8 mouse cellular contexts compared by ENCODE assay signal in the genomic region with DNA sequence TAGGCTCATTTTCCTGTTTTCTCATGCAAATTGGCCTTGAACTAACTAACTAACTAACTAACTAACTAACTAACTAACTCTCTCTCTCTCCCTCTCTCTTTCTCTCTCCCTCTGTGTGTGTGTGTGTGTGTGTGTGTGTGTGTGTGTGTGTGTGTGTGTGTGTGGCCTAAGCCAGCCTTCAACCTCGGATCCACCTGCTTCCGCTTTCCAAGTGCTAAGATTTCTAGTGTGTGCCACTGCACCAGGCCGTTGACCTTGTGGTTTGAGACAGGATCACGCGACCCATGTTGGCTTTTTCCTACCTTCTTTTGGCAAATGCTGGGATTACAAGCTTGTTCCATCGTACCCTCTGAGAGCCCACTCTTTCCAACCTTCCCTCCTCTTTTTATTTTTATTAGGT. TPM values are rescaled to one million over a fixed set of nuclear protein-coding genes. Genes with fewer than 3 reads are reported as not detected.
A peak's percentile ranks its signal among the peaks of the same experiment; 100 is the strongest.
DNase-seq lines count a peak whose midpoint lies in the region; ATAC-seq and TF ChIP-seq lines count a peak whose summit lies in the region.

No protein-coding gene starts in this region.

- peaks cover 20% of the 10 kb centered on the region for H3K79me2 ChIP-seq in C2C12 (ENCODE audit: control insufficient read depth, insufficient read depth)

- WGBS in forebrain, embryonic 10.5 days: 58% methylated on average over 6 of the region's 6 CpGs
- 48% methylated on average over 6 of the region's 6 CpGs for WGBS in forebrain, embryonic 14.5 days
- WGBS in heart, embryonic 14.5 days: 54% methylated on average over 6 of the region's 6 CpGs
- 44% methylated on average over 6 of the region's 6 CpGs for WGBS in kidney, embryonic 14.5 days

- H3K4me2 ChIP-seq in forebrain, embryonic 14.5 days (ENCODE audit: low read length): no peak overlapping the region
- H3K4me2 ChIP-seq in heart, embryonic 14.5 days (ENCODE audit: low read length): peak overlapping the region; percentile 89
- H3K4me2 ChIP-seq in kidney, embryonic 14.5 days (replicated peaks; ENCODE audit: low read depth, low read length): no peak overlapping the region

- ATAC-seq in forebrain, embryonic 14.5 days: no peak
- no peak for ATAC-seq in heart, embryonic 14.5 days (ENCODE audit: insufficient number of reproducible peaks, insufficient read depth, low FRiP score, low read depth)
- ATAC-seq in kidney, embryonic 14.5 days (ENCODE audit: low FRiP score, low TSS enrichment): no peak

- H3K4me1 ChIP-seq in forebrain, embryonic 10.5 days: peaks cover 32% of the 10 kb centered on the region
- H3K4me1 ChIP-seq in forebrain, embryonic 14.5 days (ENCODE audit: control insufficient read depth, insufficient read depth, low read length): no peaks in the 10 kb centered on the region
- peaks cover 4 to 14% of the 10 kb centered on the region in 2 experiments; a peak in 3 of 4 replicates for H3K4me1 ChIP-seq in heart, embryonic 14.5 days (ENCODE audit: control insufficient read depth in 2 of 2, insufficient read depth in 2 of 2, low read length in 2 of 2)
- 0 out of 2 replicates have a peak, but pooled peaks cover 16% of the 10 kb centered on the region for H3K4me1 ChIP-seq in kidney, embryonic 14.5 days (ENCODE audit: control insufficient read depth, insufficient read depth, low read length)

- H3K4me3 ChIP-seq in forebrain, embryonic 10.5 days: peak overlapping the region; percentile 62; the same call in 1 of the 2 replicates
- H3K4me3 ChIP-seq in forebrain, embryonic 14.5 days (ENCODE audit: low read depth, low read length): no peak overlapping the region
- H3K4me3 ChIP-seq in C2C12 (ENCODE audit: insufficient read depth, poor library complexity, severe bottlenecking): no peak overlapping the region
- no peak overlapping the region for H3K4me3 ChIP-seq in heart, embryonic 14.5 days (ENCODE audit: control insufficient read depth in 1 of 2, insufficient read depth in 1 of 2, low read depth in 1 of 2, low read length in 2 of 2)
- no peak overlapping the region for H3K4me3 ChIP-seq in kidney, embryonic 14.5 days (ENCODE audit: low read length)

- H3K9ac ChIP-seq in forebrain, embryonic 14.5 days (ENCODE audit: low read length): no peak overlapping the region
- no peak overlapping the region for H3K9ac ChIP-seq in heart, embryonic 14.5 days (ENCODE audit: low read length)
- H3K9ac ChIP-seq in kidney, embryonic 14.5 days (ENCODE audit: low read depth, low read length): no peak overlapping the region

- no peaks in the 10 kb centered on the region for H3K36me3 ChIP-seq in forebrain, embryonic 10.5 days (replicated peaks)
- no peaks in the 10 kb centered on the region for H3K36me3 ChIP-seq in forebrain, embryonic 14.5 days (ENCODE audit: control insufficient read depth, insufficient read depth, low read length)
- peaks cover 22% of the 10 kb centered on the region for H3K36me3 ChIP-seq in C2C12 (ENCODE audit: control insufficient read depth, insufficient read depth)
- peaks cover 4% of the 10 kb centered on the region; the same call in 1 of the 2 replicates for H3K36me3 ChIP-seq in heart, embryonic 14.5 days (ENCODE audit: control insufficient read depth, insufficient read depth, low read length)
- no peaks in the 10 kb centered on the region for H3K36me3 ChIP-seq in kidney, embryonic 14.5 days (ENCODE audit: control insufficient read depth, insufficient read depth, low read length)

- no peak overlapping the region for H3K27ac ChIP-seq in forebrain, embryonic 10.5 days
- no peak overlapping the region for H3K27ac ChIP-seq in forebrain, embryonic 14.5 days (ENCODE audit: low read depth, low read length)
- H3K27ac ChIP-seq in heart, embryonic 14.5 days (replicated peaks in 1 of 2; ENCODE audit: control insufficient read depth in 1 of 2, insufficient read depth in 1 of 2, low read depth in 2 of 2, low read length in 2 of 2): no peak overlapping the region
- no peak overlapping the region for H3K27ac ChIP-seq in kidney, embryonic 14.5 days (ENCODE audit: low read depth, low read length)

- no peaks in the 10 kb centered on the region for H3K79me3 ChIP-seq in C2C12 (ENCODE audit: low read depth)

- peak overlapping the region; percentile 45 for H3ac ChIP-seq in C2C12 (ENCODE audit: control insufficient read depth, insufficient read length, low read depth)

- H3K9me3 ChIP-seq in forebrain, embryonic 10.5 days: no peaks in the 10 kb centered on the region
- no peaks in the 10 kb centered on the region for H3K9me3 ChIP-seq in forebrain, embryonic 14.5 days (replicated peaks; ENCODE audit: control insufficient read depth, low read length)
- no peaks in the 10 kb centered on the region for H3K9me3 ChIP-seq in heart, embryonic 14.5 days (ENCODE audit: control insufficient read depth, low read length)
- H3K9me3 ChIP-seq in kidney, embryonic 14.5 days (ENCODE audit: control insufficient read depth, low read length): no peaks in the 10 kb centered on the region

- peaks cover 51% of the 10 kb centered on the region for H3K27me3 ChIP-seq in forebrain, embryonic 10.5 days (ENCODE audit: poor library complexity, severe bottlenecking)
- peaks cover 20% of the 10 kb centered on the region for H3K27me3 ChIP-seq in forebrain, embryonic 14.5 days (replicated peaks; ENCODE audit: control insufficient read depth, insufficient read depth, low read length)
- no peaks in the 10 kb centered on the region for H3K27me3 ChIP-seq in C2C12 (ENCODE audit: control insufficient read depth, insufficient read depth, insufficient read length)
- no peaks in the 10 kb centered on the region for H3K27me3 ChIP-seq in heart, embryonic 14.5 days (ENCODE audit: control insufficient read depth, insufficient read depth, low read length)
- H3K27me3 ChIP-seq in kidney, embryonic 14.5 days (ENCODE audit: control insufficient read depth, insufficient read depth, low read length): peaks cover 8% of the 10 kb centered on the region

- no peak for DNase-seq in forebrain, embryonic 10.5 days (ENCODE audit: extremely low spot score, low spot score)
- no peak for DNase-seq in forebrain, embryonic 14.5 days (ENCODE audit: low spot score)
- peak; percentile 40 for DNase-seq in lung, postnatal 25 days (ENCODE audit: low spot score)
- no peak for DNase-seq in cerebellum, postnatal 25 days
- DNase-seq in ovary, adult 18-20 months (ENCODE audit: low spot score): no peak

- TF ChIP-seq CTCF in C2C12 (IDR thresholded peaks at IDR 0.05; ENCODE audit: control insufficient read depth, insufficient read depth, insufficient read length): no peak

TF ChIP-seq in C2C12, 6 proteins besides CTCF, POLR2A, EP300 and RAD21:
- TF ChIP-seq MYOG (IDR thresholded peaks at IDR 0.05; ENCODE audit: control insufficient read depth, extremely low read depth, insufficient read length) (no peak), USF1 (IDR thresholded peaks at IDR 0.05; ENCODE audit: low read depth) (peak; percentile 23), MAX (IDR thresholded peaks at IDR 0.05) (no peak), CEBPB (IDR thresholded peaks at IDR 0.05; ENCODE audit: low read depth) (no peak)

RNA-seq across cellular contexts. Expression of gene Pqlc3, which starts 0.4 kb away (rescaled TPM):
- 2.9 and 3.5 TPM in 2 replicates for polyA plus RNA-seq in forebrain, embryonic 10.5 days (2016; fragmentation: Nextera tagmentation; extraction: Ambion mirVana)
- polyA plus RNA-seq in forebrain, embryonic 14.5 days (2014; fragmentation: Nextera tagmentation; extraction: Ambion mirVana): 0.94 and 2.1 TPM in 2 replicates
- 19.8 TPM for polyA plus RNA-seq in C2C12 (2012; fragmentation: generic; extraction: Trizol)
- polyA plus RNA-seq in heart, embryonic 14.5 days (2014; fragmentation: Nextera tagmentation; extraction: Ambion mirVana): 3.2 and 4.0 TPM in 2 replicates
- 2.5 and 3.0 TPM in 2 replicates for polyA plus RNA-seq in kidney, embryonic 14.5 days (2014; fragmentation: Nextera tagmentation; extraction: Ambion mirVana)

RNA-seq across cellular contexts. Expression of gene 2410004P03Rik, which starts 10.9 kb away (rescaled TPM):
- polyA plus RNA-seq in forebrain, embryonic 10.5 days (2016; fragmentation: Nextera tagmentation; extraction: Ambion mirVana): 0.60 and 1.1 TPM in 2 replicates
- 2.8 and 4.9 TPM in 2 replicates for polyA plus RNA-seq in forebrain, embryonic 14.5 days (2014; fragmentation: Nextera tagmentation; extraction: Ambion mirVana)
- polyA plus RNA-seq in C2C12 (2012; fragmentation: generic; extraction: Trizol): 0.02 TPM
- not detected in 2 replicates for polyA plus RNA-seq in heart, embryonic 14.5 days (2014; fragmentation: Nextera tagmentation; extraction: Ambion mirVana)
- 0.14 and 0.63 TPM in 2 replicates for polyA plus RNA-seq in kidney, embryonic 14.5 days (2014; fragmentation: Nextera tagmentation; extraction: Ambion mirVana)
